In the genomic region with DNA sequence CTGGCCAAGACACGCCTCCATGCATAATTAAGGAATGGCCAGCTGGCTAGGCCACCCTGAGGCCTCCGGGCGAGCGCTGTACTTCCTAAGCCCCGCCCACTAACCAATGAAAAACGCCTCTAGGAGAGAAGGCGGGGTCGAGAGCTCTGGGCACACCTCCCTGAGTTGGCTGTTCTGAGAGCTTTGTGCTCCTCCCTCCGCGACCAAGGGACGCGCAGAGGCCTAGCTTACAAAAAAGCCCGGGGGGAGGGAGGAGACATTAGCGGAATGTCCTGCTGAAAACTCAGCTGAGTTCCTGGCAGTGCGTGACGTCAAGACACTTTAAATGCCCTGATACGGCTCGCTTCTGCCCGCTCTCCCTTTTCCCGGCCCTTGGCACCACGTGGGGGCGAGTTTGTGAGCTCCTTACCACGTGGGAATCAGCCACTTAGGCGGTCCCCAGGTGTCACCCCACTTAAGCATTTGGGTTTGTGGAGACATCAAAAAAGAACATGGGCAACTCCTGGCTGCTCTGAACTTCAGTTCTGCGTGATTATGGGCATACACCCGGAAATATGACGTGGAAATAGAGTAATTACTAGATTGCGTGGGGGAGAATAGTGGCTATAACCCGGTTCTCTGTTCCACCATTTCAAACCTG, we compare ENCODE assay signal across 8 mouse cellular contexts. TPM values are rescaled to one million over a fixed set of nuclear protein-coding genes. Genes with fewer than 3 reads are reported as not detected.
DNase-seq lines count a peak whose midpoint lies in the region; ATAC-seq and TF ChIP-seq lines count a peak whose summit lies in the region.

Gene Stat3, minus strand, starts transcription at position 29 of the 640 bp plus-strand sequence.

- intact Hi-C loops in heart, adult 2 months (cut with DNase I): loop anchor here (2.0 kb wide), 1 partner anchor 15 kb away; no protein-coding TSS in a partner anchor

- H3K79me2 ChIP-seq in heart, adult 2 months (replicated peaks; ENCODE audit: control insufficient read depth, insufficient read depth, low read length): peaks cover 6% of the 10 kb centered on the region

- 0 out of 2 replicates have a peak, but pooled peaks have one; percentile 8 for TF ChIP-seq CTCF in heart, adult 2 months (IDR thresholded peaks at IDR 0.05)

- 0 out of 2 replicates have a peak, but pooled peaks cover 4% of the 10 kb centered on the region for H3K4me1 ChIP-seq in embryonic facial prominence, embryonic 12.5 days
- peaks cover 18% of the 10 kb centered on the region for H3K4me1 ChIP-seq in heart, adult 2 months (ENCODE audit: control insufficient read depth, insufficient read depth, low read length)
- peaks cover 30% of the 10 kb centered on the region for H3K4me1 ChIP-seq in limb, embryonic 13.5 days
- H3K4me1 ChIP-seq in midbrain, embryonic 16.5 days (ENCODE audit: control insufficient read depth, insufficient read depth, low read length): peaks cover 23% of the 10 kb centered on the region

- H3K27me3 ChIP-seq in embryonic facial prominence, embryonic 12.5 days: no peaks in the 10 kb centered on the region
- H3K27me3 ChIP-seq in heart, adult 2 months (ENCODE audit: control insufficient read depth, insufficient read depth, low read length): no peaks in the 10 kb centered on the region
- no peaks in the 10 kb centered on the region for H3K27me3 ChIP-seq in limb, embryonic 13.5 days
- no peaks in the 10 kb centered on the region for H3K27me3 ChIP-seq in midbrain, embryonic 16.5 days (ENCODE audit: control insufficient read depth, insufficient read depth, low read depth, low read length)

- H3K9ac ChIP-seq in embryonic facial prominence, embryonic 12.5 days: peak within 1 kb of the TSS; percentile 72
- H3K9ac ChIP-seq in heart, adult 2 months (ENCODE audit: low read depth, low read length): peak within 1 kb of the TSS; percentile 91
- H3K9ac ChIP-seq in limb, embryonic 13.5 days: peak within 1 kb of the TSS; percentile 89
- H3K9ac ChIP-seq in midbrain, embryonic 16.5 days (ENCODE audit: low read depth, low read length): peak within 1 kb of the TSS; percentile 82

- TF ChIP-seq EP300 in heart, adult 2 months (IDR thresholded peaks at IDR 0.05; ENCODE audit: insufficient read depth, low read depth, low read length): peak; percentile 98

- TF ChIP-seq POLR2A in heart, adult 2 months (IDR thresholded peaks at IDR 0.05; ENCODE audit: insufficient read depth, low read depth, low read length): peak; percentile 46

- under 1% methylated on average over 29 of the region's 29 CpGs for WGBS in embryonic facial prominence, embryonic 12.5 days
- WGBS in heart, adult 2 months: under 1% methylated on average over 29 of the region's 29 CpGs
- under 1% methylated on average over 29 of the region's 29 CpGs for WGBS in limb, embryonic 13.5 days
- 1% methylated on average over 27 of the region's 29 CpGs for WGBS in midbrain, embryonic 16.5 days

- no peaks in the 10 kb centered on the region for H3K9me3 ChIP-seq in embryonic facial prominence, embryonic 12.5 days
- H3K9me3 ChIP-seq in limb, embryonic 13.5 days: no peaks in the 10 kb centered on the region
- H3K9me3 ChIP-seq in midbrain, embryonic 16.5 days (replicated peaks; ENCODE audit: control insufficient read depth, low read length, poor library complexity, severe bottlenecking): no peaks in the 10 kb centered on the region

- H3K36me3 ChIP-seq in embryonic facial prominence, embryonic 12.5 days: no peaks in the 10 kb centered on the region
- H3K36me3 ChIP-seq in heart, adult 2 months (ENCODE audit: control insufficient read depth, insufficient read depth, low read length): peaks cover 19% of the 10 kb centered on the region
- H3K36me3 ChIP-seq in limb, embryonic 13.5 days: no peaks in the 10 kb centered on the region
- no peaks in the 10 kb centered on the region for H3K36me3 ChIP-seq in midbrain, embryonic 16.5 days (ENCODE audit: control insufficient read depth, insufficient read depth, low read length)

- H3K27ac ChIP-seq in embryonic facial prominence, embryonic 12.5 days: peak within 1 kb of the TSS; percentile 69
- H3K27ac ChIP-seq in heart, adult 2 months: peak within 1 kb of the TSS; percentile 100
- H3K27ac ChIP-seq in limb, embryonic 13.5 days: peak within 1 kb of the TSS; percentile 86
- H3K27ac ChIP-seq in midbrain, embryonic 16.5 days (ENCODE audit: low read length): peak within 1 kb of the TSS; percentile 63

- peak within 1 kb of the TSS; percentile 65 for H3K4me3 ChIP-seq in embryonic facial prominence, embryonic 12.5 days
- peak within 1 kb of the TSS; percentile 81 for H3K4me3 ChIP-seq in heart, adult 2 months
- H3K4me3 ChIP-seq in limb, embryonic 13.5 days: peak within 1 kb of the TSS; percentile 94
- peak within 1 kb of the TSS; percentile 78 for H3K4me3 ChIP-seq in midbrain, embryonic 16.5 days (ENCODE audit: low read depth, low read length)

- ATAC-seq in embryonic facial prominence, embryonic 12.5 days (ENCODE audit: insufficient number of reproducible peaks, insufficient read depth, low FRiP score, low TSS enrichment): peak; percentile 98
- peak; percentile 98 for ATAC-seq in limb, embryonic 13.5 days (ENCODE audit: low FRiP score, low read depth)
- ATAC-seq in midbrain, embryonic 16.5 days: peak; percentile 99

- DNase-seq in 3134 (ENCODE audit: extremely low read depth, insufficient read length, low spot score): peak; percentile 97
- DNase-seq in adrenal gland, postnatal 25 days: peak; percentile 99
- peak; percentile 99 to 100 for DNase-seq in heart, adult 2 months
- DNase-seq in kidney, adult 8-10 months: peak; percentile 99 to 100
- peak; percentile 100 for DNase-seq in spleen, postnatal 10 days (ENCODE audit: low spot score in 2 of 2)

- H3K4me2 ChIP-seq in embryonic facial prominence, embryonic 12.5 days (replicated peaks): peak within 1 kb of the TSS; percentile 72
- H3K4me2 ChIP-seq in limb, embryonic 13.5 days (replicated peaks): peak within 1 kb of the TSS; percentile 81
- peak within 1 kb of the TSS; percentile 91 for H3K4me2 ChIP-seq in midbrain, embryonic 16.5 days (ENCODE audit: low read length)

RNA-seq across cellular contexts. Expression of gene Stat3, which starts in this region (rescaled TPM):
- total RNA-seq in adrenal gland, postnatal 25 days (2021): 81.5 and 88.6 TPM in 2 replicates
- 38.4 and 39.4 TPM in 2 replicates for polyA plus RNA-seq in embryonic facial prominence, embryonic 12.5 days (2016; fragmentation: Nextera tagmentation; extraction: Ambion mirVana)
- total RNA-seq in heart, adult 2 months (2021): 10 to 100 TPM; 93.0 to 94.7 TPM
- polyA plus RNA-seq in heart, adult 2 months (2012; rRNA removed): 85.8 and 134 TPM in 2 replicates
- polyA plus RNA-seq in limb, embryonic 13.5 days (2015; fragmentation: Nextera tagmentation; extraction: Ambion mirVana): 42.4 and 50.3 TPM in 2 replicates
- polyA plus RNA-seq in midbrain, embryonic 16.5 days (2015; fragmentation: Nextera tagmentation; extraction: Ambion mirVana): 37.3 and 39.0 TPM in 2 replicates

Comparison
In these comparisons a context has a peak if more than half of its experiments do, and no peak if none do; other contexts are left out.
1. Peak in every context shown above with its lines: DNase-seq, ATAC-seq, H3K4me3 ChIP-seq and H3K27ac ChIP-seq.